Mouse (Mus musculus) brown adipose tissue, adult 24 weeks (tissue): ENCODE data around the gene Abhd5. TPM values are rescaled to one million over a fixed set of nuclear protein-coding genes. Genes with fewer than 3 reads are reported as not detected.
A peak's percentile ranks its signal among the peaks of the same experiment; 100 is the strongest.

Experiments
- H3K27ac ChIP-seq: fragments of 200-500 bp; replicated peaks from 2 replicates; pipeline ENCODE4 v1.5.1; 2012; ENCODE audit warnings: low read depth, mild to moderate bottlenecking, low read length
- H3K4me1 ChIP-seq: fragments of 200-500 bp; 2 replicates; pipeline ENCODE4 v1.6.1; 2012; ENCODE audit warnings: low read length, mixed read lengths; ENCODE audit not compliant: control insufficient read depth, insufficient read depth, insufficient read length
- H3K4me3 ChIP-seq: fragments of 200-500 bp; 2 replicates; pipeline ENCODE4 v1.5.1; 2012; ENCODE audit warnings: low read depth, mild to moderate bottlenecking, low read length, moderate library complexity; ENCODE audit not compliant: insufficient read depth
- polyA plus RNA-seq: library from polyadenylated mRNA; stranded (reverse); fragments of >200 nt; gene quantifications from 2 replicates; pipeline ENCODE4 v1.2.4, GENCODE M21; 2012; ENCODE audit not compliant: missing spikeins, insufficient read depth, insufficient read length

Gene Abhd5
- polyA plus RNA-seq, 1 experiment: 164 TPM

DNA sequence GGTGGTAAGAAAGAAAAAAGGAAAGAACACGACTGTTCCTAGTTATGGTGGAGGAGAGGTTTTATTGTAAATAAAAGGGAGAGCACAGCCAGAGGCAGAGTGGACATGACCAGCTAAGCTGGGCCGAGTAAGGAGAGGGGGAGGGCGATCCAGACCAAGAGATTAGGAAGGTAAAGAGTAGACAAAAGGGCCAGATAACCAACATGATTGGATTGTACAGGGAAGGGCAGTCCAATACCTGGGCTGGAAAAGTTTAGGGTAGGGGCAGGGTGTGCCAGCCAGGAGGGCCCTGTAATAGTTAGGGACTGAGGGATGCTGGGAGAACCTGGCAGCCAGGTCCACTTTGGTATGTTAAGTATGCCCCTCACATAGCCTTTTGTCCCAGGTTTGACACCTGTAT is 23.2 kb upstream of the Abhd5 start:
- Histone ChIP-seq H3K4me1 (no peaks in the 10 kb centered on the region), H3K4me3 (no peak overlapping the region), H3K27ac (no peak overlapping the region)

DNA sequence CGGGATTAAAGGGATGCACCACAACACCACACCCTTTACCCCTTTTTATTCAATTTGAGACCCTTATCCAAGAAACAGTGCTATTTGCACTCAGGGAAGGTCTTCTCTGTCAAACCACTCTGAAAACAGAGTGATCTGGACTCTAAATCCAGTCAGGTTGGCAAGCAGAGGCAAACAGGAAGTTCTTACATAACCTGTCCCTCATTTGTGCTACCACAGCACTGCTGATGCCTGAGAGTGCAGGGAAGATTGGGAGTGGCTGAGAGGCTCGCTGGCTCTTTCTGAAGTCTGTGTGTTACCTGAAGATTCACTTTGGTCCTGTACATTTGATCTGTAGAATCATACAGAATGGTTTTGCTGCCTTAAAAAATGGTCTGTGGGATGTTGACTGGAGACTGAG is 14.7 kb upstream of the Abhd5 start:
- Histone ChIP-seq H3K4me3 (no peak overlapping the region), H3K4me1 (no peaks in the 10 kb centered on the region), H3K27ac (no peak overlapping the region)

DNA sequence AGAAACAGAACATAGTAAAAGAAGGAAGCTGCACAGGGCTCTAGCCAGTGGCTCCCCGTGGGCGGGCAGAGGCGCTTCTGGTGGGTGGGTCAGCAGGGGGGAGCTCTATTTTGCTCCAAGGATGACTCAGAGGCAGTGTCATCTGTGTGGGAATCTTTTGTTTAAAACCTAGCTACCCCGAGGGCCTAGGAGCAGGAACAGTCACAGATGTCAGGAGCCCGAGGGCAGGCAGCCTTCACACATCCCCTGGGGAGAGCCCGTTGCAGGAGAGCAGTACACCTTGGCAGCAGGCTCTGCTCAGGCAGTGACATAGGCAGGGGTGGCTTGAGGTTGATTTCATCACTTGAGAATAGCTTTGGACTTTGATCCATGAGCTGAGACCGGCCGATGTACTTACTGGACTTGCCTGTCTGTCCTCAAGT is 13.9 kb upstream of the Abhd5 start:
- H3K4me1 ChIP-seq: no peaks in the 10 kb centered on the region
- no peak overlapping the region for H3K27ac ChIP-seq
- H3K4me3 ChIP-seq: no peak overlapping the region

- no peaks in the 10 kb centered on the region for H3K4me1 ChIP-seq
- H3K27ac ChIP-seq: no peak overlapping the region
- no peak overlapping the region for H3K4me3 ChIP-seq
Observed at GRCm38 (mm10) chr9:122339972-122340371, 11.4 kb upstream of the Abhd5 start.

DNA sequence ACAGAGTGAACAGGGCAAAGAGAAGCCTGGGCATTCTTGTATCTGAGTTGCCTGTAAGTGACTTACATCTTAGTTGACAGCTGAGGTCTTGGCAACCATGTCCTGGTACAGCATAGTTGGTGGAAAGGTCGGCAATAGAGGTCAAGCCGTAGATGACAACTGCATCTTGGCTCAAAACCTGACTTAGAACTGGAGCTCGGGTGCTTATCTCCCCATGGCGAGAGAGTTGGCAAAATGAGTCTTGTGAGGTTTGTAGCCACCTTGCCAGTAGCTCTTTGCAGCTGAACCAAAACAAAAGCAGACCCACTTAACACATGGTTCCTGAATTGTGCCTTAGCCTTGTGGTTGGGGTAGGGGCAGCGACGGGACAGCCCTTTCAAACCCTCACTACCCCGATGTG is 8.0 kb upstream of the Abhd5 start:
- Histone ChIP-seq H3K4me3 (no peak overlapping the region), H3K27ac (no peak overlapping the region), H3K4me1 (no peaks in the 10 kb centered on the region)

DNA sequence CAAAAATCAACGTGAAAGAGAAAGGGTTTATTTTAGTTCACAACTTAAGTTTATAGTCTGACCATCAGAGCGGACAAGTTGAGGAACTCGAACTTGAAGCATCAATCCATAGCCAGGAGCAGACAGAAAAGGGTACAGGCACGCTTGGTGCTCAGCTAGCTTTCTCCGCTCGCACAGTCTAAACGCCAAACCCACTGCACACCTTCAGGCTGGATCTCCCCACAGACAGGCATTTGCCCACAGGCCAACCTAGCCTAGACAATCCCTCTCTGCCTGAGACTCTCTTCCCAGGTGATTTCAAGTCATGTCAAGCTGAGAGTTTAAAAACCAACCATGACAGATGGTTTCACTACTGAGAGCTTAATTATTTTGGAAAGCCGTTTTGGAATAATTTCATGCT is 6.8 kb upstream of the Abhd5 start:
- no peak overlapping the region for H3K27ac ChIP-seq
- H3K4me3 ChIP-seq: no peak overlapping the region
- no peaks in the 10 kb centered on the region for H3K4me1 ChIP-seq

DNA sequence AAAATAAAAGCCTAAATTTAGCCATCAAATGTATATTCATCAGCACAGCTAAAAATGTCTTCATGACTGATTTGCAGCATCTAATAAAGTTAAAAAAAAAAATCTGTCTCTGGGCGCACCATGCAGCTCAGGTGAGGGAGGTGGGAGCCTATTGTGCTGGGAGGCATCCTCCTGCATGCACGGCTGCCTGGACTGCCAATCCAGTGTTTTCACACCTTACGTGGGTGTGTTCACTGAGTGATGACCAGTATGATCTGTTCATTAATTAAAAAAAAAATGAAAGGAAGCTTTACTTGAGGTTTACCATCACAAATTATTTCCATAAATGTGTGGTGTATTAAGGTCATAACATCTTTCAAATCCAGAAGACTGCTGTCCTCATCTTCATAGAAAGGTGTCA is 6.1 kb upstream of the Abhd5 start:
- Histone ChIP-seq H3K4me3 (no peak overlapping the region), H3K4me1 (no peaks in the 10 kb centered on the region), H3K27ac (no peak overlapping the region)

GRCm38 (mm10) chr9:122346059-122346458 is 5.3 kb upstream of the Abhd5 start:
- no peak overlapping the region for H3K27ac ChIP-seq
- H3K4me3 ChIP-seq: no peak overlapping the region
- H3K4me1 ChIP-seq: no peaks in the 10 kb centered on the region

- Histone ChIP-seq H3K4me3 (no peak overlapping the region), H3K27ac (no peak overlapping the region), H3K4me1 (peaks cover 1% of the 10 kb centered on the region; the same call in 1 of the 2 replicates)
Observed at GRCm38 (mm10) chr9:122347882-122348281, 3.5 kb upstream of the Abhd5 start.

DNA sequence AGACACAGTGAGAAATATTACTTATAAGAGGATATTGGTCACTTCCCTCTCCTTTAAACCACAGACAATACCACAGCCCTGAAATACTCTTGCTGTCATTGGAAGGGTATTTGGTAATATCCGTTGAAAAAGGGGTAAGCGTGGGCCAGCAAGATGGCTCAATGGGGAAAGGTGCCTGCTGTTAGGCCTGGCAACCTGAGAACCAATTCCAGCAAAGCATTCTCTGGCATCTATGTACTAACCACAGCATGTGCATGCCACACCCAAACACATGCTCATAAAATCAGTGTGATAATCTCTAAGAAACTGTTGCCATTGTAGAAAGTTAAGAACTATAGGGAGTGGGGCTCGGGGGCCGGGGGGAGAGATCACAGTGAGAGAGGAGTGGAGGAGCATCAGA is 2.1 kb upstream of the Abhd5 start:
- H3K27ac ChIP-seq: no peak overlapping the region
- H3K4me3 ChIP-seq: no peak overlapping the region
- H3K4me1 ChIP-seq: peaks cover 4% of the 10 kb centered on the region; the same call in 1 of the 2 replicates

- peak overlapping the region; percentile 79; the same call in 1 of the 2 replicates for H3K4me3 ChIP-seq
- peaks cover 10% of the 10 kb centered on the region; the same call in 1 of the 2 replicates for H3K4me1 ChIP-seq
- H3K27ac ChIP-seq: no peak overlapping the region
Observed at GRCm38 (mm10) chr9:122350396-122351130, 845 bp upstream of the Abhd5 start.

- Histone ChIP-seq H3K4me3 (peak overlapping the region; percentile 79), H3K4me1 (peaks cover 10% of the 10 kb centered on the region; the same call in 1 of the 2 replicates), H3K27ac (peak overlapping the region; percentile 82)
Observed at GRCm38 (mm10) chr9:122352025-122352392, 601 bp downstream of the Abhd5 start.

GRCm38 (mm10) chr9:122352911-122353310 is 1.5 kb downstream of the Abhd5 start:
- Histone ChIP-seq H3K27ac (peak overlapping the region; percentile 59), H3K4me1 (peaks cover 12% of the 10 kb centered on the region; the same call in 1 of the 2 replicates), H3K4me3 (peak overlapping the region; percentile 55)

DNA sequence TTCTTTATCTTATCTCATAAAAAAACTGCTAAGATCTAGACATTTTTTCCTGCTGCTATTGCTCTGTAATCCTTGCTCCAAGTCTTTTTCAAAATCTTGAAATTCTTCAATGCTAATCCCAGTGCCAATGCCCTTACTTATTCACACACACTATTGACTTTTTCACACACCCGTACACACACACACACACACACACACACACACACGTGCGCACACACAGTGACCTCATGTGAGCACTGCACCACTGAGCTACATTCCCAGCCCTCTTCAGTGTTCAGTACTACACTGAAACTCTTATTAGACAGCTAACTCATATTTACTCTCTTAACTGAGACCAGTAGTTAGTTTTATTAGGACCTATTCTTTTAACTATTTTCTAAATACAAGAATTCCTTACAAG is 2.8 kb downstream of the Abhd5 start:
- 0 out of 2 replicates have a peak overlapping the region, but pooled peaks have one; percentile 32 for H3K27ac ChIP-seq
- no peak overlapping the region for H3K4me3 ChIP-seq
- H3K4me1 ChIP-seq: peaks cover 13% of the 10 kb centered on the region; the same call in 1 of the 2 replicates

DNA sequence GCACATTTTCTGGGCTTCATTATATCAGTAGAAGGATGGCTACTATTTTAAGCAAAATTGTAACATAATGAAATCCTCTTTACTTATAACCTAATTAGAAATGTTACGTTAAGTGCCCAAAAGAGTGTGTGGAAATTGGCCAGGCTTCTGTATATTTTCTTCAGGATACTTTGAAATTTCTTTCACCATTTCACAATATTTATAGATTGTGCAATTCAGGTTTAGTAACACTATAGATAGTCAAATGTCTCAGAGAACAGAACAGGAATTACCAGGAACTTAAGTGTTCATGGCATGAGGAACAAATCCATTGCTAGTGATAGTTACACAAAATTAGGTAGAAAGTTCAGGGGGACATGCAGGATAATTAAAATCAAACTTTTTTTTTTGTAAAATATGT is 5.7 kb downstream of the Abhd5 start:
- H3K4me3 ChIP-seq: no peak overlapping the region
- peaks cover 13% of the 10 kb centered on the region; the same call in 1 of the 2 replicates for H3K4me1 ChIP-seq
- H3K27ac ChIP-seq: no peak overlapping the region

GRCm38 (mm10) chr9:122357626-122358025 is 6.2 kb downstream of the Abhd5 start:
- Histone ChIP-seq H3K4me1 (peaks cover 13% of the 10 kb centered on the region; the same call in 1 of the 2 replicates), H3K27ac (peak overlapping the region; percentile 60), H3K4me3 (no peak overlapping the region)
